Mouse (Mus musculus) erythroid progenitor cell, adult 5-6 weeks (primary cell): ENCODE data around the gene Fam199x. TPM values are rescaled to one million over a fixed set of nuclear protein-coding genes. Genes with fewer than 3 reads are reported as not detected.

Experiments used
- total RNA-seq, 2 experiments: library from RNA; stranded (forward) in 1 of 2; stranded (reverse) in 1 of 2; fragments of 150-400 nt in 1 of 2; fragments of 186-747, 209-891 nt in 1 of 2; gene quantifications; 2 replicates each; pipeline versions ENCODE4 v1.2.3 to v1.2.4; 2015 to 2017; ENCODE audit warnings: low replicate concordance in 2 of 2

Fam199x gene
- total RNA-seq, 2 experiments from 2014 or later = 1.1 to 4.2 TPM

Other genes with a start within 250 kb of the Fam199x start
- not detected in 2 replicates for gene Plp1, start 226.9 kb upstream of the Fam199x start, total RNA-seq (2015; ENCODE audit: low replicate concordance)
- 0.53 TPM in 1 of 2 replicates, not detected in the other for gene Plp1, start 226.9 kb upstream of the Fam199x start, total RNA-seq (2017; ENCODE audit: low replicate concordance)
- gene Rab9b, start 180.8 kb upstream of the Fam199x start, total RNA-seq (2015; ENCODE audit: low replicate concordance) = not detected in 2 replicates
- not detected in 2 replicates for gene Rab9b, start 180.8 kb upstream of the Fam199x start, total RNA-seq (2017; ENCODE audit: low replicate concordance)
- not detected in 2 replicates for gene H2bfm, start 122.3 kb upstream of the Fam199x start, total RNA-seq (2015; ENCODE audit: low replicate concordance)
- gene H2bfm, start 122.3 kb upstream of the Fam199x start, total RNA-seq (2017; ENCODE audit: low replicate concordance) = not detected in 2 replicates
- gene Tmsb15b2, start 74.1 kb upstream of the Fam199x start, total RNA-seq (2015; ENCODE audit: low replicate concordance) = not detected in 2 replicates
- not detected in 2 replicates for gene Tmsb15b2, start 74.1 kb upstream of the Fam199x start, total RNA-seq (2017; ENCODE audit: low replicate concordance)
- not detected in 2 replicates for gene Tmsb15l, start 72.7 kb upstream of the Fam199x start, total RNA-seq (2015; ENCODE audit: low replicate concordance)
- not detected in 2 replicates for gene Tmsb15l, start 72.7 kb upstream of the Fam199x start, total RNA-seq (2017; ENCODE audit: low replicate concordance)
- not detected in 2 replicates for gene Tmsb15b1, start 72.7 kb upstream of the Fam199x start, total RNA-seq (2015; ENCODE audit: low replicate concordance)
- gene Tmsb15b1, start 72.7 kb upstream of the Fam199x start, total RNA-seq (2017; ENCODE audit: low replicate concordance) = not detected in 2 replicates
- 0.72 TPM in 1 of 2 replicates, not detected in the other for gene Zcchc18, start 56.4 kb upstream of the Fam199x start, total RNA-seq (2015; ENCODE audit: low replicate concordance)
- gene Zcchc18, start 56.4 kb upstream of the Fam199x start, total RNA-seq (2017; ENCODE audit: low replicate concordance) = 0.64 TPM in 1 of 2 replicates, not detected in the other
- gene Slc25a53, start 11.3 kb upstream of the Fam199x start, total RNA-seq (2015; ENCODE audit: low replicate concordance) = 1.4 and 1.7 TPM in 2 replicates
- gene Slc25a53, start 11.3 kb upstream of the Fam199x start, total RNA-seq (2017; ENCODE audit: low replicate concordance) = 0.91 and 4.5 TPM in 2 replicates
- gene Esx1, start 72.5 kb downstream of the Fam199x start, total RNA-seq (2015; ENCODE audit: low replicate concordance) = not detected in 2 replicates
- not detected in 2 replicates for gene Esx1, start 72.5 kb downstream of the Fam199x start, total RNA-seq (2017; ENCODE audit: low replicate concordance)